Mouse (Mus musculus) leukemia stem cell, adult 10-12 weeks (primary cell): ENCODE results near the gene Fbxw5. TPM values are rescaled to one million over a fixed set of nuclear protein-coding genes. Genes with fewer than 3 reads are reported as not detected.

ENCODE experiments used
- polyA plus RNA-seq: library from polyadenylated mRNA; stranded (reverse); fragments of >175 nt; gene quantifications from 2 replicates; pipeline ENCODE4 v1.2.3, GENCODE M21; 2012; ENCODE audit warnings: low replicate concordance

The Fbxw5 gene
- polyA plus RNA-seq, result 15.5 and 54.4 TPM in 2 replicates

DNA sequence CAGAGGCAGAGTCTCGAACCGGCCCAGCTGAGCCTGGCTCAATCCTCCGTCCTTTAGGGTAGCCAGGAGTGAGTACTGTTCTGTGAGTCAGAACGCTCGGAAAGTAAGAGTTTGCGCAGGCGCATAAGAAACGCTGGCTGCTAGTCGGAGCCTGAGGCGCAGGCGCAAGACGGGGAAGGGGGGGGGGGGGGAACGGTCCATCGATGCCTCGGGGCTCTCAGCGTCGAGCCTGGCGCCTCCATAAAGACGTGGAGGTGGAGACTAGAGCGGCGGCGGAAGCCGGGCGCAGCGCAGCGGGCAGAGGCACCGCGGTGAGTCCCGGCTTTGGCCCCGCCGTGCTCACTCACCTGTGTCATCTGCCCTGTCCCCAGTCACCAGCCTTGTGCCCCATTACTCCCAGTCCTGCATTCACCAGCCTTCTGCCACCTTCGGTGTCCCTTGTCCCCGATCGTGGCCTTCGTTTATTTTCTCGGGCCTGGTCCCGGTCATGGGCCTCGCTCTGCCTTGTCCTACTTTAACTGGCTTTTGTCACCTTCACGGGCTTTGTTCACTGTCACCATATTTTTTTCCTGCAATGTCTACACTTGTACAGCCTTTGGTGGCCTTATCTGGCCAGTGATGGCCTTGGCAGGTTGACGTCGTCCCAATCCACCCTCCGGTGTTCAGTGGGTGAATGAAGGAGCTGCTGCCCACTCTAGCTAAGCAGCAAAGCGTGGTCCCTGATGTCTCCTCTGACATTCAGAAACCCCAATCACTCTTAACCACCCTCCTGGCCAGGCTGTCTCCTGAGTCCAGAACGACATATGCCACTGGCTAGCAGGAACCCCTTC lies at the start of gene Fbxw5:
Gene Fbxw5 (plus strand): TSS at position 175 of the 830 bp plus-strand sequence.

DNA sequence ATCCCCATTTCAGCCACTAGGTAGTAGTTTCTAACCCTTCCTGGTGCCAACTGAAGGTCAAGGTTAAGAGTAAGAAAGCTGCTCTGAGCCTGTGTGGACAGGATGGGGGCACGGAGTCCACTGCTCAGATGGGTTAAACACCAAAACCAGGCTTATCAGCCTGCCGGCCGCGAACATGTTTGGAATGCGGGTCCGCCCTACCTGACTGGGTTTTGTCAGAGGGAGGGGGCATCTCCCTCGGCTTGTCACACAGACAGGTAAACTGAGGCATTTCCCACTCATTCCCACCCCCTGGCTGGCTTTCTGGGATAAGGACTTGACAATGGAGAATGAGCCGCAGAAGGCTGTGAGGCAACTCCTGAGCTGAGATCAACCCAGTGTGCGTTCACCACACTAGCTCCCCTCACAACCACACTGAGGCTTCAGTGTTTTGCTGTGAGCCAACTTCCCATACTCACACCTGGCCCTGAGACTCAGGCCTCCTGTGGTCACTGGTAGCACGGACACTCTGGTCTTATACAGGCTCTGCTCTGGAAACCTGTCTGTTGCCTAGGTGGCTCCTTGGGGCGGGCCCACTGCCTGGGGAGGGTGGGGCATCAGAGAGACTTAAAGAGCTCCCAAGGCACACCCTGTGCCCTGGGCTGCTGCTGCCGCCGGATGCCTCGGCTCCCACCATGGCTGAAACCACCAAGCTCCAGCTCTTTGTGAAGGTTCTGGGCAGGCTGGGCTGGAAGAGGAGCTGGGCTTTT lies 44.2 kb upstream of the Fbxw5 start, which contains the start of gene Clic3:
Gene Clic3 (plus strand): TSS at position 634 of the 749 bp plus-strand sequence.

DNA sequence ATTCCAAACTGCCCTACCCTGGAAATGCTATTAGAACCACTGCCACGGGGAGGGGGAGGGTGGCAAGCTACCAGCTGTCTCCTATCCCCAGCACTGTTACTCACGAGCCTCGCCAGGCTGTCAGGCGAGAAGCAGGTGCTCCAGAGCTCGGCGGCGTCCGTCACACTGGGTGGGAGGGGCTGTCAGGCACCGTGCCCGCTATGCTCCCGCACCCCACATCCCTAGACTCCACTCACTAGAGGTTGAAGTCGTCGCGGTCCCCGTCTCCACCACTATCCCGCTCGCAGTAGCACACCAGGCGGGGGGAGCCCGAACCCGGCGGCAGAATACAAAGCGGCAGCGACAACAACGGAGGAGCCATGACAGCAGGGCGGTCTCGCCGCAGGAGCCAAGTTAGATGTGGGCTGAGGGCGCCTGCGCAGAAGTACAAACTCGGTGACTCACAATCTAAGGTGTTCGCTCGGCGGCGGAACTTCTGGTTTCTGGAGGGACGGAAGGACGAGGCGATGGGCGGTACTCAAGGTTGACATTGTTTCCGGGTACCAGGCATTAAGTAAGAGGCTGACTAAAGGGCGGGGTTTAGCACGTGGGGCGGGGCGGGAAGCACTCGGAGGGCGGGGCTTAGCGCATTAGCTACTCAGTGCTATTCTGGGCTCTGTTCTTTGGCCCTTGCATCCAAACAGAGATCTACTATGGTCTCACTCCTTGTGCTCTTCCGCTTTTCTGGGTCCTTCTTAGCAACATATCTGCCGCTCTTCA lies 39.8 kb upstream of the Fbxw5 start, which contains the start of gene Paxx:
Gene Paxx (minus strand): TSS at position 544 of the 759 bp plus-strand sequence.

DNA sequence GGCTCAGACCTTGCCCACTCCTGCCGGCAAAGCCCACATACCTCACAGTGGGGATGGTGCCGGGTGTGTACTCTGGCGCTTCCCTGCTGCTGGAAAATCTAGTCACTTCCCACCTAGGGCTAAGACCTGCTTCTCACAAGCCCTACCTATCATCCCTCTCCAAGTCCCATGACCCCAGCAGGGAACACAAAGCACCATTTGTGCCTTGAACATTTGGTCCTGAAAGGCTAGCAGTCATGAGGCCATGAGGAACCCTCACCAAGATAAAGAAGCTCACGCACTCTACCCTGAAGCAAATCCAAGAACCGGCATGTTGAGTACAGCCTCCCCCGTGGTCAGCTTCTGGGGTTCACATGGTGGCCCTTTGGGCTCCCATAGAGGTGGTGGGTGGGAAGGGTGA lies 30.6 kb upstream of the Fbxw5 start, which contains the start of gene Ptgds:
Gene Ptgds (minus strand): TSS at position 78 of the 400 bp plus-strand sequence.

GRCm38 (mm10) chr2:25493476-25493961 lies 7.0 kb upstream of the Fbxw5 start, which contains the start of gene Lcn12:
Lcn12 (minus strand) TSS chr2:25493911.

DNA sequence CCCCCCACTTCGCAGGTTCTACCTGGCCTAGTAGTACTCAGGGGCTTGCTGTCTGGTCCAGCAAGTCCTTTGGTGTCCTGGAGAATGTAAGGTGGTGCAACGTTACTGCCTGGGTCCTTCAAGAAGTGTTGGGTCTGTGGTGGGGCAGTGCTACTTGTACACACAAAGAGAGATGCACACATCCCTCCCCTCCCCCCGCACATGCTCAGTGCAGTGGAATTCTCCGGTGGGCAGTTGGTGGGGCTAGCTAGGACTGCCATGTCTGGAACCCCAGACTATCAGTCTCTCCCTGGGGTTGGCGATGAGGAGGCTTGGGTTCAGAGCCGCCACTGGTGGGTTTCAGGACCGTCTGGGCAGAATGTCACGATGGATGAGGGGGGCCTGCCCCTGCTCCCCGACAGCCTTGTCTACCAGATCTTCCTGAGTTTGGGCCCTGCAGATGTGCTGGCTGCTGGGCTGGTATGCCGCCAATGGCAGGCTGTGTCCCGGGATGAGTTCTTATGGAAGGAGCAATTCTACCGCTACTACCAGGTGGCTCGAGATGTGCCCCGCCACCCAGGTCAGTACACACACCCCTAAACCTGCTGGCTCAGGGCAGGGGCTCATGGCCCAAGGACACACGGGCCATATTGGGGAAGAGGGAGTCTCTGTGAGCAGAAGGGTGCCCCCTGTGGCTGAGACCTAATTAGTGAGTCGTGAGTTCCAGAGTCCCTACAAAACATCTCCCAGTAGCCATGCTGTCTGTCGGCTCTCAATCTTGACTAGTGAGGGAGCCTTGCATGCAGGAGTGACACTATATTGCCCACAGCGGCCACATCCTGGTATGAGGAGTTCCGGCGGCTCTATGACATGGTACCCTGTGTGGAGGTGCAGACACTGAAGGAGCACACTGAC lies 1.3 kb downstream of the Fbxw5 start, which contains the start of gene C8g:
Gene C8g (minus strand): TSS at position 127 of the 894 bp plus-strand sequence.

DNA sequence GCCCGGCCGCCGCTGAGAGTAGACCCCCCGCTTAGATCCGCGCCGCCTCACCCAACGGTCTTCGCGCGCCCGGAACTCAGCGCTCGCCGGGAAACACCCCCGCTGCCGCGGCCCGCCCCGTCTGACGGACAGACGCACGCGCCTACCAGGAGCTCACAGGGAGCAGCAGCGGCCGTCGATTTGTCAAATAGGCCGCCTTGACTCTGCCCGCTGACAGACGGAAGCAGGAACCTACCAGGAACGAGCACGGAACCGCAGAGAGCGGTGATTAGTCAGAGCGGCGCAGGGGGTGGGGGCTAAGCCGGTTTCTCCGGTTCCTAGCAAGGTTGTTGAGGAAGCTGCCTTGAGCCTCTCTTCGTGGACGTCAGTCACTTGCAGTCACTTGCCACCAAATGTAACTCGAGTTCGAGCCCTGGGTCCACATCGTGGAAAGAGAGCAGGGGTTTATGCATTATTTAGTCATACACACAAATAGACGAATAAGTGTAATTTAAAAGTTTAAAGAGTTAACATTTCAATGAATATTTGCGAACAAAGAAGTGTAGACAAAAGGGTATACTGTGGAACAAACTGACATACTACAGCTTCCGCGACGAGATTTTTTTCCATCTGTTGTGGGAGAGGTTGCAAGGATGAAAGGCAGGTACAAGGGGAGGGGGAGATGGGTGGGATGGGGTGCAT lies 46.4 kb downstream of the Fbxw5 start, which contains the start of gene Traf2:
Gene Traf2 (minus strand): TSS at position 130 of the 681 bp plus-strand sequence.

Other genes starting within 250 kb of the Fbxw5 start
- 6.8 and 7.2 TPM in 2 replicates for gene Tmem203, start 245.3 kb upstream of the Fbxw5 start, polyA plus RNA-seq
- 57.8 and 59.6 TPM in 2 replicates for gene Tprn, start 238.1 kb upstream of the Fbxw5 start, polyA plus RNA-seq
- 111 and 119 TPM in 2 replicates for gene Ssna1, start 228.3 kb upstream of the Fbxw5 start, polyA plus RNA-seq
- 11.4 and 18.3 TPM in 2 replicates for gene Anapc2, start 228.3 kb upstream of the Fbxw5 start, polyA plus RNA-seq
- gene Tmem210, start 212.6 kb upstream of the Fbxw5 start, polyA plus RNA-seq, result not detected in 2 replicates
- gene Lrrc26, start 210.8 kb upstream of the Fbxw5 start, polyA plus RNA-seq, result not detected in 2 replicates
- gene Grin1, start 181.6 kb upstream of the Fbxw5 start, polyA plus RNA-seq, result 0.09 and 0.26 TPM in 2 replicates
- 27.7 and 53.0 TPM in 2 replicates for gene Man1b1, start 168.4 kb upstream of the Fbxw5 start, polyA plus RNA-seq
- gene Dpp7, start 144.4 kb upstream of the Fbxw5 start, polyA plus RNA-seq, result 4.2 and 10.5 TPM in 2 replicates
- 5.6 and 9.7 TPM in 2 replicates for gene Uap1l1, start 135.1 kb upstream of the Fbxw5 start, polyA plus RNA-seq
- 82.8 and 125 TPM in 2 replicates for gene Sapcd2, start 128.4 kb upstream of the Fbxw5 start, polyA plus RNA-seq
- gene Entpd2, start 104.9 kb upstream of the Fbxw5 start, polyA plus RNA-seq, result 0.67 TPM in 1 of 2 replicates, not detected in the other
- gene Npdc1, start 101.4 kb upstream of the Fbxw5 start, polyA plus RNA-seq, result 8.1 and 13.5 TPM in 2 replicates
- 2.3 TPM in 1 of 2 replicates, not detected in the other for gene Fut7, start 77.5 kb upstream of the Fbxw5 start, polyA plus RNA-seq
- gene Abca2, start 72.0 kb upstream of the Fbxw5 start, polyA plus RNA-seq, result 8.3 and 12.8 TPM in 2 replicates
- not detected in 2 replicates for gene Clic3, start 43.9 kb upstream of the Fbxw5 start, polyA plus RNA-seq
- gene Paxx, start 39.7 kb upstream of the Fbxw5 start, polyA plus RNA-seq, result 30.3 and 31.6 TPM in 2 replicates
- gene Ptgds, start 30.7 kb upstream of the Fbxw5 start, polyA plus RNA-seq, result not detected in 2 replicates
- gene Lcn12, start 6.8 kb upstream of the Fbxw5 start, polyA plus RNA-seq, result not detected in 2 replicates
- gene C8g, start 969 bp downstream of the Fbxw5 start, polyA plus RNA-seq, result not detected in 2 replicates
- 3.7 and 9.7 TPM in 2 replicates for gene Traf2, start 46.2 kb downstream of the Fbxw5 start, polyA plus RNA-seq
- gene Edf1, start 57.1 kb downstream of the Fbxw5 start, polyA plus RNA-seq, result 336 and 839 TPM in 2 replicates
- gene Mamdc4, start 74.1 kb downstream of the Fbxw5 start, polyA plus RNA-seq, result 0.48 and 1.4 TPM in 2 replicates
- gene Phpt1, start 74.5 kb downstream of the Fbxw5 start, polyA plus RNA-seq, result 1.0 and 2.6 TPM in 2 replicates
- 3.0 and 3.9 TPM in 2 replicates for gene Ajm1, start 81.0 kb downstream of the Fbxw5 start, polyA plus RNA-seq
- gene Rabl6, start 107.8 kb downstream of the Fbxw5 start, polyA plus RNA-seq, result 67.9 and 125 TPM in 2 replicates
- gene Ccdc183, start 116.9 kb downstream of the Fbxw5 start, polyA plus RNA-seq, result not detected in 2 replicates
- 1.6 and 4.4 TPM in 2 replicates for gene Tmem141, start 121.3 kb downstream of the Fbxw5 start, polyA plus RNA-seq
- 41.7 and 86.1 TPM in 2 replicates for gene Fcna, start 127.3 kb downstream of the Fbxw5 start, polyA plus RNA-seq
- gene Lcn8, start 152.4 kb downstream of the Fbxw5 start, polyA plus RNA-seq, result not detected in 2 replicates
- not detected in 2 replicates for gene Lcn5, start 157.2 kb downstream of the Fbxw5 start, polyA plus RNA-seq
- not detected in 2 replicates for gene Lcn6, start 176.0 kb downstream of the Fbxw5 start, polyA plus RNA-seq
- gene Lcn10, start 182.0 kb downstream of the Fbxw5 start, polyA plus RNA-seq, result not detected in 2 replicates
- gene Obp2a, start 199.3 kb downstream of the Fbxw5 start, polyA plus RNA-seq, result not detected in 2 replicates
- gene Bmyc, start 206.0 kb downstream of the Fbxw5 start, polyA plus RNA-seq, result 22.3 and 63.5 TPM in 2 replicates
- gene Obp2b, start 236.3 kb downstream of the Fbxw5 start, polyA plus RNA-seq, result not detected in 2 replicates